Mouse (Mus musculus) ES-Bruce4 (cell line): ENCODE data around the gene Mccc1. TPM values are rescaled to one million over a fixed set of nuclear protein-coding genes. Genes with fewer than 3 reads are reported as not detected.

ENCODE experiments used
- H3K27ac ChIP-seq: 2 replicates; pipeline ENCODE4 v1.5.1; 2012; ENCODE audit warnings: low read length, inconsistent platforms; ENCODE audit not compliant: insufficient read depth
- H3K27me3 ChIP-seq: 2 replicates; pipeline ENCODE4 v1.6.1; 2012; ENCODE audit warnings: mild to moderate bottlenecking, low read length, inconsistent platforms; ENCODE audit not compliant: control insufficient read depth, poor library complexity, insufficient read depth, severe bottlenecking
- H3K36me3 ChIP-seq: 2 replicates; pipeline ENCODE4 v1.6.1; 2012; ENCODE audit warnings: inconsistent platforms, mild to moderate bottlenecking, low read length, moderate library complexity; ENCODE audit not compliant: control insufficient read depth, poor library complexity, insufficient read depth, severe bottlenecking
- H3K4me1 ChIP-seq: one replicate; pipeline ENCODE4 v1.8.1; 2011; ENCODE audit warnings: low read length; ENCODE audit not compliant: control insufficient read depth, insufficient read depth
- H3K4me3 ChIP-seq: 2 replicates; pipeline ENCODE4 v1.5.1; 2011; ENCODE audit warnings: low read depth, mild to moderate bottlenecking, low read length
- H3K9ac ChIP-seq: 2 replicates; pipeline ENCODE4 v1.6.1; 2012; ENCODE audit warnings: low read depth, mild to moderate bottlenecking, inconsistent platforms; ENCODE audit not compliant: poor library complexity, severe bottlenecking
- H3K9me3 ChIP-seq: replicated peaks from 2 replicates; pipeline ENCODE4 v1.6.1; 2012; ENCODE audit warnings: mild to moderate bottlenecking, low read length, inconsistent platforms; ENCODE audit not compliant: control insufficient read depth, poor library complexity, insufficient read depth, severe bottlenecking
- CTCF ChIP-seq: IDR thresholded peaks from one replicate; pipeline ENCODE4 v1.8.1; 2011; ENCODE audit warnings: low read depth, low read length
- EP300 ChIP-seq: IDR thresholded peaks from 2 replicates; pipeline ENCODE4 v1.6.1; 2011; ENCODE audit warnings: low read depth, low read length; ENCODE audit not compliant: insufficient read depth
- POLR2A ChIP-seq: IDR thresholded peaks from one replicate; pipeline ENCODE4 v1.8.1; 2011; ENCODE audit warnings: low read length; ENCODE audit not compliant: insufficient read depth
- polyA plus RNA-seq: library from polyadenylated mRNA; stranded (reverse); fragments of >200 nt; gene quantifications from 2 replicates; pipeline ENCODE4 v1.2.4, GENCODE M21; 2011; ENCODE audit warnings: low read depth; ENCODE audit not compliant: missing spikeins, insufficient read depth, insufficient read length

The Mccc1 gene
- polyA plus RNA-seq, 1 experiment, result 32.0 TPM

GRCm38 (mm10) chr3:36025732-36026131 lies 25.3 kb upstream of the Mccc1 start:
- TF ChIP-seq POLR2A (no peak), CTCF (no peak), EP300 (no peak)

GRCm38 (mm10) chr3:36011239-36011638 lies 10.8 kb upstream of the Mccc1 start:
- H3K27ac ChIP-seq, result no peak overlapping the region
- 0 out of 2 replicates have a peak, but pooled peaks cover 3% of the 10 kb centered on the region for H3K9me3 ChIP-seq
- no peaks in the 10 kb centered on the region; the same call in 1 of the 2 replicates for H3K27me3 ChIP-seq
- H3K36me3 ChIP-seq, result no peaks in the 10 kb centered on the region
- no peak overlapping the region for H3K4me3 ChIP-seq
- no peak overlapping the region for H3K9ac ChIP-seq
- TF ChIP-seq EP300, result no peak
- no peak for TF ChIP-seq CTCF
- TF ChIP-seq POLR2A, result no peak
- H3K4me1 ChIP-seq, result no peaks in the 10 kb centered on the region

More at GRCm38 (mm10) chr3:36025732-36026131, 25.3 kb upstream of the Mccc1 start:
- H3K36me3 ChIP-seq, result no peaks in the 10 kb centered on the region
- H3K9ac ChIP-seq, result no peak overlapping the region
- H3K27me3 ChIP-seq, result no peaks in the 10 kb centered on the region
- no peak overlapping the region for H3K27ac ChIP-seq
- no peak overlapping the region for H3K4me3 ChIP-seq
- no peaks in the 10 kb centered on the region for H3K4me1 ChIP-seq
- H3K9me3 ChIP-seq, result no peaks in the 10 kb centered on the region

GRCm38 (mm10) chr3:36008411-36009154 lies 8.1 kb upstream of the Mccc1 start:
- TF ChIP-seq POLR2A (no peak), EP300 (no peak), CTCF (no peak)
- H3K36me3 ChIP-seq, result no peaks in the 10 kb centered on the region
- no peaks in the 10 kb centered on the region for H3K4me1 ChIP-seq
- H3K9me3 ChIP-seq, result 0 out of 2 replicates have a peak, but pooled peaks cover 3% of the 10 kb centered on the region
- no peak overlapping the region for H3K4me3 ChIP-seq
- no peak overlapping the region for H3K9ac ChIP-seq
- H3K27me3 ChIP-seq, result no peaks in the 10 kb centered on the region; the same call in 1 of the 2 replicates
- no peak overlapping the region for H3K27ac ChIP-seq

GRCm38 (mm10) chr3:36004028-36004895 lies 3.8 kb upstream of the Mccc1 start:
- Histone ChIP-seq H3K27me3 (no peaks in the 10 kb centered on the region), H3K4me3 (no peak overlapping the region), H3K27ac (no peak overlapping the region), H3K4me1 (no peaks in the 10 kb centered on the region), H3K9ac (no peak overlapping the region), H3K36me3 (no peaks in the 10 kb centered on the region), H3K9me3 (0 out of 2 replicates have a peak, but pooled peaks cover 3% of the 10 kb centered on the region)
- TF ChIP-seq EP300 (no peak), POLR2A (no peak), CTCF (no peak)

- Histone ChIP-seq H3K9me3 (no peaks in the 10 kb centered on the region), H3K9ac (no peak overlapping the region), H3K4me1 (no peaks in the 10 kb centered on the region), H3K27ac (no peak overlapping the region), H3K27me3 (no peaks in the 10 kb centered on the region), H3K4me3 (no peak overlapping the region), H3K36me3 (0 out of 2 replicates have a peak, but pooled peaks cover 2% of the 10 kb centered on the region)
- TF ChIP-seq EP300 (no peak), POLR2A (no peak), CTCF (no peak)
Measured at GRCm38 (mm10) chr3:35994552-35995531, 5.6 kb downstream of the Mccc1 start.
